Mouse (Mus musculus) lung, embryonic 14.5 days (tissue): ENCODE results near the gene Gaa. TPM values are rescaled to one million over a fixed set of nuclear protein-coding genes. Genes with fewer than 3 reads are reported as not detected.

Source experiments
- ATAC-seq: fragments of 200-750 bp; cut with Nextera tagmentation; 2 replicates; pipeline ENCODE4 v1.8.0; 2017; ENCODE audit warnings: mild to moderate bottlenecking, moderate TSS enrichment, moderate library complexity; ENCODE audit not compliant: insufficient read depth
- DNase-seq: peaks from one replicate; pipeline ENCODE4 v3.0.0-alpha.2; 2015
- H3K27ac ChIP-seq: fragments of 300-500 bp; sonication (generic); 2 replicates; pipeline ENCODE4 v1.5.1; 2014; ENCODE audit warnings: low read depth, mild to moderate bottlenecking, moderate library complexity
- H3K27me3 ChIP-seq: fragments of 300-500 bp; sonication (generic); 2 replicates; pipeline ENCODE4 v1.6.1; 2014; ENCODE audit warnings: low read length, control low read depth; ENCODE audit not compliant: insufficient read depth
- H3K36me3 ChIP-seq: fragments of 300-500 bp; sonication (generic); 2 replicates; pipeline ENCODE4 v1.6.1; 2014; ENCODE audit warnings: control low read depth; ENCODE audit not compliant: insufficient read depth
- H3K4me1 ChIP-seq: fragments of 300-500 bp; sonication (generic); 2 replicates; pipeline ENCODE4 v1.6.1; 2014; ENCODE audit warnings: antibody characterized with exemption, control low read depth; ENCODE audit not compliant: insufficient read depth
- H3K4me2 ChIP-seq: fragments of 300-500 bp; sonication (generic); 2 replicates; pipeline ENCODE4 v1.6.1; 2014; ENCODE audit warnings: mild to moderate bottlenecking
- H3K4me3 ChIP-seq: fragments of 300-500 bp; sonication (generic); 2 replicates; pipeline ENCODE4 v1.5.1; 2014; ENCODE audit warnings: low read depth, low read length
- H3K9ac ChIP-seq: fragments of 300-500 bp; sonication (generic); 2 replicates; pipeline ENCODE4 v1.6.1; 2014
- H3K9me3 ChIP-seq: fragments of 300-500 bp; sonication (generic); 2 replicates; pipeline ENCODE4 v1.6.1; 2016; ENCODE audit warnings: low read depth, low read length, control low read depth
- CTCF ChIP-seq: IDR thresholded peaks from 2 replicates; pipeline ENCODE4 v1.5.1; 2016; ENCODE audit warnings: antibody characterized with exemption, low read depth
- WGBS: fragments of 180-500 bp; shearing (Covaris S2); extraction: QIAGEN DNeasy Blood & Tissue Kit; methylation state at CpG from one replicate; pipeline ENCODE4 v1.1.7; 2014; 5-methylcytosine and 5-hydroxymethylcytosine counted together
- polyA plus RNA-seq: library from polyadenylated mRNA; unstranded; fragments of >200 nt; fragmentation: Nextera tagmentation; extraction: Ambion mirVana; gene quantifications from 2 replicates; pipeline ENCODE4 v1.2.1, GENCODE M21; 2014

Gene Gaa
- polyA plus RNA-seq, 1 experiment from 2014 or later = 58.8 TPM

- Histone ChIP-seq H3K27me3 (no peaks in the 10 kb centered on the region), H3K4me1 (no peaks in the 10 kb centered on the region), H3K9ac (no peak within 1 kb of the TSS), H3K4me2 (no peak within 1 kb of the TSS), H3K9me3 (no peaks in the 10 kb centered on the region), H3K36me3 (no peaks in the 10 kb centered on the region), H3K27ac (peak within 1 kb of the TSS; percentile 1; the same call in 1 of the 2 replicates), H3K4me3 (no peak within 1 kb of the TSS)
- ATAC-seq = no peak
- TF ChIP-seq CTCF = no peak
- no peak for DNase-seq
- WGBS = 27% methylated on average over 1 of the region's 1 CpGs
Observed at GRCm38 (mm10) chr11:119307658-119307867, 39.9 kb downstream of the Gaa start, which contains the start of gene Card14. Gene Card14 (plus strand): TSS chr11:119307768.

DNA sequence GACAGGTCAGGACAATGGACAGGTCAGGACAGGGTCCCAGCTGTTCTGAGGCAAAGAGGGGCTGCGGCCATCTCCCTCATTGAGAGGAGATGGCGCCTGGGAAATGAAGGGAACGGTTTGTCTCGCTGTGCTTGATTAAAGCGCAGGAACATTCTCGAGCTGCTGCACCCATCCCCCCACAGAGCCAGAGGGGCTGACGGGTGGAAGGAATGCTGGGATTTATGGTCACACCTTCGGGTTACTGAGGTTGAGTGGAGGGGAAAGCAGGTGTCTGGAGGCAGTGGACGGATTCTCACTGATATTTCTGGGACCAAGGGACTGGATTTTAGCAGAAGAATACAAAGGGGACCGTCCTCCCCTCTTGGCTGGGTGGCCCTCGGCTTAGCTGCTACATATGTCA lies 40.2 kb downstream of the Gaa start:
- WGBS = 13% methylated on average over 11 of the region's 11 CpGs
- Histone ChIP-seq H3K27ac (no peak overlapping the region), H3K4me3 (no peak overlapping the region), H3K9ac (no peak overlapping the region), H3K27me3 (no peaks in the 10 kb centered on the region), H3K9me3 (no peaks in the 10 kb centered on the region), H3K4me1 (no peaks in the 10 kb centered on the region), H3K36me3 (no peaks in the 10 kb centered on the region), H3K4me2 (no peak overlapping the region)
- peak; percentile 13 for DNase-seq
- no peak for TF ChIP-seq CTCF
- no peak for ATAC-seq

DNA sequence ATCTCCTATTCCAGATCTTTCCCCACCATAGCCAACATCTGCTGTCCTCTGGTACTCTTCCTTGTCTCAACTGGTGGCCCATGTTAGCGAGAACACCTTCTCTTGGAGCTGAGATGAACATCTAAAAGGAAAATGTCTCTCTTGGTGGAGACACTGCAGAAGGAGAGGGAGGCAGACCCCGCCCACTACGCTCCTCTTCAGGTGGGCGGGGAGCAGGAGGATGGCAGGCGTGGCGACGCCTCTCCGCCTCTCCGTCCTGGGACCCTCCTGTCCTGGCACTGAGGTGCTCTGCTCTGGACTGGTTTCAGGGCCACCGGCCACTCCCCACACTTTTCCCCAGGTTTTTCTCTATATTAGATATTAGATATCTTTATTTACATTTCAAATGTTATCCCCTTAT lies 42.9 kb downstream of the Gaa start:
- 16% methylated on average over 10 of the region's 10 CpGs for WGBS
- Histone ChIP-seq H3K27me3 (no peaks in the 10 kb centered on the region), H3K4me1 (no peaks in the 10 kb centered on the region), H3K27ac (no peak overlapping the region), H3K4me3 (no peak overlapping the region), H3K9ac (no peak overlapping the region), H3K9me3 (no peaks in the 10 kb centered on the region), H3K4me2 (no peak overlapping the region), H3K36me3 (no peaks in the 10 kb centered on the region)
- no peak for DNase-seq
- ATAC-seq = no peak
- no peak for TF ChIP-seq CTCF

GRCm38 (mm10) chr11:119314252-119314936 lies 46.7 kb downstream of the Gaa start:
- ATAC-seq = no peak

GRCm38 (mm10) chr11:119316720-119317119 lies 49.0 kb downstream of the Gaa start:
- DNase-seq (no peak), ATAC-seq (no peak)
- no peaks in the 10 kb centered on the region for H3K36me3 ChIP-seq
- WGBS = 68% methylated on average over 4 of the region's 4 CpGs
- no peak overlapping the region for H3K27ac ChIP-seq
- no peaks in the 10 kb centered on the region for H3K9me3 ChIP-seq
- no peaks in the 10 kb centered on the region for H3K27me3 ChIP-seq
- no peaks in the 10 kb centered on the region for H3K4me1 ChIP-seq
- no peak overlapping the region for H3K4me3 ChIP-seq
- no peak for TF ChIP-seq CTCF
- H3K4me2 ChIP-seq = no peak overlapping the region
- no peak overlapping the region for H3K9ac ChIP-seq

More at GRCm38 (mm10) chr11:119314252-119314936, 46.7 kb downstream of the Gaa start:
- WGBS = 63% methylated on average over 17 of the region's 17 CpGs
- DNase-seq = no peak
- no peaks in the 10 kb centered on the region for H3K9me3 ChIP-seq
- H3K27me3 ChIP-seq = no peaks in the 10 kb centered on the region
- no peaks in the 10 kb centered on the region for H3K36me3 ChIP-seq
- no peak for TF ChIP-seq CTCF
- H3K4me3 ChIP-seq = no peak overlapping the region
- H3K4me2 ChIP-seq = no peak overlapping the region
- H3K9ac ChIP-seq = no peak overlapping the region
- H3K4me1 ChIP-seq = no peaks in the 10 kb centered on the region
- no peak overlapping the region for H3K27ac ChIP-seq

- Histone ChIP-seq H3K4me1 (no peaks in the 10 kb centered on the region), H3K27ac (no peak overlapping the region), H3K4me2 (no peak overlapping the region), H3K9me3 (no peaks in the 10 kb centered on the region), H3K4me3 (no peak overlapping the region), H3K27me3 (no peaks in the 10 kb centered on the region), H3K36me3 (no peaks in the 10 kb centered on the region), H3K9ac (no peak overlapping the region)
- ATAC-seq (no peak), DNase-seq (no peak)
- WGBS = 56% methylated on average over 13 of the region's 13 CpGs
- TF ChIP-seq CTCF = no peak
Observed at GRCm38 (mm10) chr11:119322521-119322920, 54.8 kb downstream of the Gaa start.

- H3K27me3 ChIP-seq = no peaks in the 10 kb centered on the region
- H3K9ac ChIP-seq = no peak overlapping the region
- DNase-seq (no peak), ATAC-seq (no peak)
- peak; percentile 39 for TF ChIP-seq CTCF
- no peaks in the 10 kb centered on the region for H3K9me3 ChIP-seq
- no peak overlapping the region for H3K4me2 ChIP-seq
- H3K27ac ChIP-seq = no peak overlapping the region
- H3K4me1 ChIP-seq = no peaks in the 10 kb centered on the region
- 80% methylated on average over 1 of the region's 1 CpGs for WGBS
- H3K4me3 ChIP-seq = no peak overlapping the region
- no peaks in the 10 kb centered on the region for H3K36me3 ChIP-seq
Observed at GRCm38 (mm10) chr11:119325068-119325467, 57.4 kb downstream of the Gaa start.

DNA sequence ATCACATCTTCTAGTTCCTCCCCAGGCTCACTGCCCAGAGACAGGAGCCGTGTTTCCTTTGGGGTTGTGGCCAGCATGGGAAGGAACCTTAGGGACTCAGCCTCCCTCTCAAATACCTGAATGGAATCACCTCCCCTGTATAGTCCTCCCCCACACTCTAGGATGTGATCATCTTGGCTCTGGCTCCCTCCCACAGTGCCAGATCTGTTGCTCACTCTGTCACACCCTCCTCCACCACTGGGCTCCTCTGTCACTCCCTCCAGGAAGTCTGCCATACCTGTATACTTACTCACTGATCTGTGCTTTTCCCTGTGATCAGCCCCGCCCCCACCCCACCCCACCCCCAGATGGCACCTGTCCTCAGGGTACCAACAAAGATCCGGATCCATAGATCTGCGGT lies 62.9 kb downstream of the Gaa start:
- no peak overlapping the region for H3K9ac ChIP-seq
- no peak overlapping the region for H3K4me3 ChIP-seq
- no peaks in the 10 kb centered on the region for H3K4me1 ChIP-seq
- no peak for TF ChIP-seq CTCF
- H3K9me3 ChIP-seq = no peaks in the 10 kb centered on the region
- no peaks in the 10 kb centered on the region for H3K36me3 ChIP-seq
- no peak overlapping the region for H3K27ac ChIP-seq
- ATAC-seq (no peak), DNase-seq (no peak)
- no peak overlapping the region for H3K4me2 ChIP-seq
- no peaks in the 10 kb centered on the region for H3K27me3 ChIP-seq
- whole genome bisulfite sequencing = 55% methylated on average over 4 of the region's 4 CpGs
